Mouse (Mus musculus) limb, embryonic 14.5 days (tissue): Measurements from ENCODE around the gene Olfr693. TPM values are rescaled to one million over a fixed set of nuclear protein-coding genes. Genes with fewer than 3 reads are reported as not detected.
"Not testable (repeated sequence)": the region's sequence is repeated elsewhere in the genome, so short reads cannot be mapped to it uniquely, and the experiment has no call there.

Experiments
- ATAC-seq: fragments of 200-750 bp; cut with Nextera tagmentation; 2 replicates; pipeline ENCODE4 v1.8.0; 2017; ENCODE audit warnings: low read depth, moderate number of reproducible peaks, moderate TSS enrichment; ENCODE audit not compliant: low FRiP score
- DNase-seq: peaks from one replicate; pipeline ENCODE4 v3.0.0-alpha.2; 2015; ENCODE audit warnings: low spot score
- H3K27ac ChIP-seq: fragments of 300-500 bp; sonication (generic); replicated peaks from 2 replicates; pipeline ENCODE4 v1.5.1; 2014; ENCODE audit warnings: low read depth, mild to moderate bottlenecking, low read length, moderate library complexity, mixed read lengths
- H3K27me3 ChIP-seq: fragments of 300-500 bp; sonication (generic); 2 replicates; pipeline ENCODE4 v1.6.1; 2014; ENCODE audit warnings: low read length, mixed read lengths; ENCODE audit not compliant: control insufficient read depth, insufficient read depth
- H3K36me3 ChIP-seq: fragments of 300-500 bp; sonication (generic); 2 replicates; pipeline ENCODE4 v1.6.1; 2014; ENCODE audit warnings: mild to moderate bottlenecking, low read length, moderate library complexity, mixed read lengths; ENCODE audit not compliant: control insufficient read depth, insufficient read depth
- H3K4me1 ChIP-seq: fragments of 300-500 bp; sonication (generic); 2 replicates; pipeline ENCODE4 v1.6.1; 2014; ENCODE audit warnings: antibody characterized with exemption, low read length, mixed read lengths; ENCODE audit not compliant: control insufficient read depth, insufficient read depth
- H3K4me2 ChIP-seq: fragments of 300-500 bp; sonication (generic); replicated peaks from 2 replicates; pipeline ENCODE4 v1.6.1; 2014; ENCODE audit warnings: low read depth, mild to moderate bottlenecking, low read length, moderate library complexity; ENCODE audit not compliant: severe bottlenecking
- H3K4me3 ChIP-seq: fragments of 300-500 bp; sonication (generic); replicated peaks from 2 replicates; pipeline ENCODE4 v1.5.1; 2014; ENCODE audit warnings: low read length
- H3K9ac ChIP-seq: fragments of 300-500 bp; sonication (generic); 2 replicates; pipeline ENCODE4 v1.6.1; 2014; ENCODE audit warnings: mild to moderate bottlenecking, low read depth, low read length, moderate library complexity; ENCODE audit not compliant: severe bottlenecking
- H3K9me3 ChIP-seq: fragments of 300-500 bp; sonication (generic); 2 replicates; pipeline ENCODE4 v1.6.1; 2016; ENCODE audit warnings: low read length; ENCODE audit not compliant: control insufficient read depth
- POLR2A ChIP-seq: fragments of 200-500 bp; IDR thresholded peaks from 2 replicates; pipeline ENCODE4 v1.8.0; 2012; ENCODE audit warnings: inconsistent platforms, mild to moderate bottlenecking, moderate library complexity, borderline replicate concordance; ENCODE audit not compliant: insufficient read depth, insufficient read length; ENCODE audit errors: extremely low read depth
- WGBS: fragments of 180-500 bp; shearing (Covaris S2); extraction: QIAGEN DNeasy Blood & Tissue Kit; methylation state at CpG from one replicate; pipeline ENCODE4 v1.1.7; 2014; 5-methylcytosine and 5-hydroxymethylcytosine counted together
- polyA plus RNA-seq, 2 experiments: library from polyadenylated mRNA; depleted of rRNA in 1 of 2; stranded (reverse) in 1 of 2; unstranded in 1 of 2; fragments of >200 nt; fragmentation: Nextera tagmentation in 1 of 2; extraction: Ambion mirVana in 1 of 2; gene quantifications; 2 replicates each; pipeline versions ENCODE4 v1.2.1 to v1.2.3; 2012 to 2014

The Olfr693 gene
- polyA plus RNA-seq (2012; rRNA removed) (not detected in 2 replicates), polyA plus RNA-seq (2014; fragmentation: Nextera tagmentation; extraction: Ambion mirVana) (not detected in 2 replicates)

DNA sequence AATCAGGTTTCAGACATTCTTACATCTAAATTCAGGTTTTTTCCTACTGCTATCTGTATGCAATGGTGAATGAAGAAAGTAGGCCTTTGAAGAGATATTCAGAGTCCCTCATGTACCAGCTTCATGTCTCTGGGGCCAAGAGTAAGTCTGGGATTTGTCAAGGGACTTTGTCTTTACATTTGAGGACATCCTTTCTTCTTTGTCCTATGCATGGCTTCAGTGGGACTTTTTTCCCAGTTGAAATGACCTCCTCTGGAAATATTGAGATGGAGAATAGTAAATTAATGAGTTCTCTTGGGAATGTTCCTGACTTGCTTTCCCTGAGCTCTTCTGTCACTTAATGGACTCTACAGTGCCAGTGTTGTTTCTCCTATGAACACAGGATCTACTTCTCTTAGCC, at the start of gene Olfr693:
Olfr693 (minus strand) TSS at position 101 of the 400 bp plus-strand sequence.
- Histone ChIP-seq H3K4me3 (no peak within 1 kb of the TSS), H3K27me3 (no peaks in the 10 kb centered on the region), H3K9me3 (no peaks in the 10 kb centered on the region), H3K36me3 (no peaks in the 10 kb centered on the region), H3K27ac (no peak within 1 kb of the TSS), H3K9ac (no peak within 1 kb of the TSS), H3K4me2 (no peak within 1 kb of the TSS), H3K4me1 (no peaks in the 10 kb centered on the region)
- DNase-seq: no peak
- ATAC-seq: no peak
- TF ChIP-seq POLR2A: no peak

DNA sequence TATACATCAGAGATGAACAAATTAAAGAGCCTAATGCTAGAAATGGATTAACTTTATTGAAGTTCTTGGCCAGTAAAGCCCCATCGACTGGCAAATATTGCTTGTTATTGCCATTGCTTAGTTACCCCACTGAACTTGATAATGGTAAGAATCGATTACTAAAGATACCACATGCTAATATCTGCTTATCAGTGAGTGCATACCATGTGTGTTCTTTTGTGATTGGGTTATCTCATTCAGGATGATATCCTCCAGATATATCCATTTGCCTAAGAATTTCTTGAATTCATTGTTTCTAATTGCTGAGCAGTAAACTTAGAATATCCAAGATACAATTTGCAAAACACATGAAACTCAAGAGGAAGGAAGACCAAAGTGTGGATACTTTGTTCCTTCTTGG, 45.3 kb upstream of the Olfr693 start:
- WGBS: 86% methylated on average over 2 of the region's 2 CpGs
- not testable (repeated sequence) for H3K4me1 ChIP-seq, H3K4me2 ChIP-seq, H3K27ac ChIP-seq, H3K9ac ChIP-seq, H3K4me3 ChIP-seq, H3K36me3 ChIP-seq, H3K9me3 ChIP-seq, H3K27me3 ChIP-seq, ATAC-seq, DNase-seq

DNA sequence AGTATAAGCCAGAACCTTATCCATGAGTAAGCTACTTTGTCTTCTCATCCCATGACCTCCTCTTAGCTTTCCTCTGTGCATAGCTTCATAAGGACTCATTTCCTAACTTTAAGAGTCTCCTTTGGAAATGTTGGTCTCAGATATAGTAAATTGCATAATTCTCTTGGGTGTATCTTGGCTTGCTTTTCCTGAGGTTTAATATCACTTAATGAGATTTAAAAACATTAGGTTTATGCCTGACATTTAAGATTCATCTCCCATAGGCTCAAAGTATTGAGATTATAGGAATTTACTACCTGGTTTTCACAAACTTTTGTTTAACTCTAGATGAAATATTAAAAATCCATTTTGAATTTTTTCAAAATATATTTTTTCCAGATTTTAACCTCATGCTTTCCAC, 35.9 kb upstream of the Olfr693 start, which contains the start of gene Olfr695:
Olfr695 (minus strand) TSS at position 101 of the 400 bp plus-strand sequence.
- no peak within 1 kb of the TSS for H3K4me3 ChIP-seq
- H3K27me3 ChIP-seq: no peaks in the 10 kb centered on the region

DNA sequence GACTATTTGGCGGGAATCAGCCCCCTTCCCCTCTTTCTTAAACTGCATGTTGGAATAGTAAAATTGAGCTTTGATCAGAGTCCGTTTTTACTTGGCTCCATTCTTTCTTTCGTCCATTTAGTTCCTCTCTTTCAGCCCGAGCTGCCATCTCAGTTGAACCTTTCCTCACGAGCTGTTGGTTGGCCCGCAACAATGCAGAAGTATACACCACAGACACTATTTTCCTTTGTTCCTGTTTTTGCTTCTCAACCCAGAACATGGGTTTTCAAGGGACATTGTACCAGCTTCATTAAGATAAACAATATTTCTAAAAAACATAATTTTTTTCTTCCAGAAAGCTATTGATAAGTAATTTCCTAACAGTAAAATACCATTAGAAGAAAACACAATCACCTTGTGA, 31.1 kb upstream of the Olfr693 start:
- Histone ChIP-seq H3K27me3 (no peaks in the 10 kb centered on the region), H3K9ac (no peak overlapping the region), H3K9me3 (no peaks in the 10 kb centered on the region), H3K36me3 (no peaks in the 10 kb centered on the region), H3K4me2 (no peak overlapping the region), H3K27ac (no peak overlapping the region), H3K4me1 (no peaks in the 10 kb centered on the region), H3K4me3 (no peak overlapping the region)
- WGBS: 82% methylated on average over 6 of the region's 6 CpGs
- no peak for TF ChIP-seq POLR2A
- DNase-seq (no peak), ATAC-seq (no peak)

More for the DNA sequence above, 35.9 kb upstream of the Olfr693 start, which contains the start of gene Olfr695:
- Histone ChIP-seq H3K9me3 (no peaks in the 10 kb centered on the region), H3K27ac (no peak within 1 kb of the TSS), H3K4me2 (no peak within 1 kb of the TSS), H3K9ac (no peak within 1 kb of the TSS), H3K36me3 (no peaks in the 10 kb centered on the region), H3K4me1 (no peaks in the 10 kb centered on the region)
- ATAC-seq (no peak), DNase-seq (no peak)
- TF ChIP-seq POLR2A: no peak

DNA sequence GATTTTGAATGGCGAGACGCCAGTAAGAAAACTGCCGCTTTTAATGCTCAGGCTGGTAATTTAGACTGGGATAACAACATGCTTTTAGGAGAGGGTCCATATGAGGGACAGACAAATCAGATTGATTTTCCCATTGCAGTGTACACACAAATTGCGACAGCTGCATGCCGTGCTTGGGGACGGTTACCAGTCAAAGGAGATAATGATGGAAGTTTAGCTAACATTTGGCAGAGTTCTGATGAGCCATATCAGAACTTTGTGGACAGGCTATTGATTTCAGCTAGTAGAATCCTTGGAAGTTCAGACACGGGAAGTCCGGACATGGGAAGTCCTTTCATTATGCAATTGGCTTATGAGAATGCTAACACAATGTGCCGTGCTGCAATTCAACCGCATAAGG, 27.3 kb upstream of the Olfr693 start:
- H3K27me3 ChIP-seq, H3K4me2 ChIP-seq, DNase-seq, ATAC-seq, H3K4me3 ChIP-seq, H3K9me3 ChIP-seq, H3K36me3 ChIP-seq, H3K9ac ChIP-seq, H3K27ac ChIP-seq, H3K4me1 ChIP-seq: not testable (repeated sequence)
- 89% methylated on average over 10 of the region's 10 CpGs for WGBS

DNA sequence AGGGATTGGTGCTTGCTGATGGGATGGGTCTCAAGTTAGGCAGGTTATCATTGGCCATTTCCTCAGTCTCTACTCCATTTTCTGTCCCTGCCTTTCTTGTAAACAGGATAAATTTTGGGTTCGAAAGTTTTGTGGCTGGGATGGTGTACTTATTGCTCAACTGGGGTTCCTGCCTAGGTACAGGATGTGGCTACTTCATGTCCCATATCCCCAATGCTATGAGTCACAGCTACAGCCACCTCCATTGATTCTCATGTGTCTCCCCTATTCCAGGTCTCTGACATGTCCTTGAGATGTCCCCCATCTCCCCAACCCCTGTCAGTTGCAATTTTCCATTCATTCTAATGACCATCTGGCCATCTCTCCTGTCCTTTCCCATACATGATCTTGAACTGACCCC, 16.5 kb upstream of the Olfr693 start:
- H3K27me3 ChIP-seq: no peaks in the 10 kb centered on the region
- H3K4me2 ChIP-seq: no peak overlapping the region
- DNase-seq (no peak), ATAC-seq (no peak)
- no peak overlapping the region for H3K4me3 ChIP-seq
- no peak overlapping the region for H3K9ac ChIP-seq
- H3K27ac ChIP-seq: no peak overlapping the region
- no peak for TF ChIP-seq POLR2A
- no peaks in the 10 kb centered on the region for H3K4me1 ChIP-seq
- 86% methylated on average over 1 of the region's 1 CpGs for WGBS
- no peaks in the 10 kb centered on the region for H3K36me3 ChIP-seq
- H3K9me3 ChIP-seq: no peaks in the 10 kb centered on the region
